Mouse (Mus musculus) erythroblast, embryonic 14.5 days (primary cell): Measurements from ENCODE around the gene Hoxd10. TPM values are rescaled to one million over a fixed set of nuclear protein-coding genes. Genes with fewer than 3 reads are reported as not detected.

ENCODE experiments used
- H3K27me3 ChIP-seq: 2 replicates; pipeline ENCODE4 v1.6.1; 2012; ENCODE audit warnings: inconsistent platforms; ENCODE audit not compliant: control insufficient read depth
- H3K36me3 ChIP-seq: 2 replicates; pipeline ENCODE4 v1.6.1; 2012; ENCODE audit warnings: mild to moderate bottlenecking, inconsistent platforms; ENCODE audit not compliant: control insufficient read depth
- H3K4me1 ChIP-seq: 2 replicates; pipeline ENCODE4 v1.6.1; 2012; ENCODE audit warnings: inconsistent platforms; ENCODE audit not compliant: control insufficient read depth
- H3K4me3 ChIP-seq: replicated peaks from 2 replicates; pipeline ENCODE3; 2012; ENCODE audit warnings: moderate library complexity, mild to moderate bottlenecking, inconsistent platforms
- H3K9me3 ChIP-seq: 2 replicates; pipeline ENCODE4 v1.6.1; 2012; ENCODE audit warnings: low read length, inconsistent platforms, mixed read lengths; ENCODE audit not compliant: control insufficient read depth
- GATA1 ChIP-seq: IDR thresholded peaks from 2 replicates; pipeline ENCODE4 v1.6.1; 2012; ENCODE audit warnings: low read length, inconsistent platforms, mixed read lengths
- TAL1 ChIP-seq: IDR thresholded peaks from 3 replicates; pipeline ENCODE4 v1.6.1; 2012; ENCODE audit warnings: low read length, inconsistent platforms, mixed read lengths
- polyA plus RNA-seq: library from polyadenylated mRNA; stranded (reverse); fragments of >175 nt; gene quantifications from 2 replicates; pipeline ENCODE4 v1.2.3, GENCODE M21; 2012

Gene Hoxd10
- polyA plus RNA-seq, 1 experiment = not detected

DNA sequence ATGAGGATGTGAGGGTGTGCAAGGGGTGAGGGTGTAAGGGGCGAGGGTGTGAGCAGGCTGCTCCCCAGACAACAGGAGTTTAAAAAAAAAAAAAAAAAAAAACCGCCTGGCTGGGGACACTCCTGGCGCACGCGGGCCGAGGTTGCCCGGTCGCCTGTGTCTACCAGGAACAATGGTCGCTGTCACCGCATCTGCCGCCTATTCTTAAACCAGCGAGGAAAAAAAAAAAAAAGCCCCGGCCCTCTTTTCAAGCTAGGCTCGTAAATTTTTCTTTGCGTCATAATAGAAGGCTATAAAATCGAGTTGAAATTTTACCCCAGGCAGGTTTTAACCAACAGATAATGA lies 41.6 kb downstream of the Hoxd10 start:
- Histone ChIP-seq H3K27me3 (peaks cover 99% of the 10 kb centered on the region), H3K4me3 (no peak overlapping the region), H3K36me3 (no peaks in the 10 kb centered on the region), H3K9me3 (no peaks in the 10 kb centered on the region), H3K4me1 (no peaks in the 10 kb centered on the region)
- no peak for TF ChIP-seq TAL1
- TF ChIP-seq GATA1 = no peak

- Histone ChIP-seq H3K36me3 (no peaks in the 10 kb centered on the region), H3K9me3 (no peaks in the 10 kb centered on the region), H3K4me1 (no peaks in the 10 kb centered on the region), H3K27me3 (peaks cover 99% of the 10 kb centered on the region), H3K4me3 (no peak overlapping the region)
- TF ChIP-seq GATA1 (no peak), TAL1 (no peak)
Observed at GRCm38 (mm10) chr2:74733765-74734164, 42.0 kb downstream of the Hoxd10 start.

DNA sequence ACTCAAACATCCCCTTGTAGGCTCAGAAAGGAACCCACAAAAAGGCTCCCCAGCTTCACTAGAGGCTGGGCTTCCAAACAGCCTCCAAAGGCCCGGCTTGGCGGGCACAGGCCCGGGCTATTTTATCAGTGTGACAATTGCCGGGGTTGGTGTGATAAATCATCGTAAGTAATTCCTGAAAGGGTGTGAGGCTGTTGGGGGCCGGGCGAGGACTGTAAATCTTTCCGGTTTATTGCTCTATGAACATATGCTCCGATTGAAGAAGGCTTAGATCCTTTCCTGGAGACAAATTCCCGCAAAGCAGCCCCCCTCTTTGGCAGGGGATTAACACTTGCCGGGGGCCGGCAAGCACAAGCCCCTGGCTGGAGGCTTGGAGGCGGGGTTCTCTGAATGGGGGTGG lies 42.7 kb downstream of the Hoxd10 start:
- H3K27me3 ChIP-seq = peaks cover 99% of the 10 kb centered on the region
- no peaks in the 10 kb centered on the region for H3K4me1 ChIP-seq
- no peak overlapping the region for H3K4me3 ChIP-seq
- H3K9me3 ChIP-seq = no peaks in the 10 kb centered on the region
- no peaks in the 10 kb centered on the region for H3K36me3 ChIP-seq
- TF ChIP-seq GATA1 (no peak), TAL1 (no peak)

GRCm38 (mm10) chr2:74734996-74735811 lies 43.5 kb downstream of the Hoxd10 start:
- no peaks in the 10 kb centered on the region for H3K9me3 ChIP-seq
- TF ChIP-seq GATA1 = no peak
- TF ChIP-seq TAL1 = no peak
- no peaks in the 10 kb centered on the region for H3K4me1 ChIP-seq
- H3K36me3 ChIP-seq = no peaks in the 10 kb centered on the region
- H3K27me3 ChIP-seq = peaks cover 100% of the 10 kb centered on the region
- no peak overlapping the region for H3K4me3 ChIP-seq

- Histone ChIP-seq H3K9me3 (no peaks in the 10 kb centered on the region), H3K4me3 (no peak overlapping the region), H3K36me3 (no peaks in the 10 kb centered on the region), H3K4me1 (no peaks in the 10 kb centered on the region), H3K27me3 (peaks cover 100% of the 10 kb centered on the region)
- TF ChIP-seq TAL1 = no peak
Observed at GRCm38 (mm10) chr2:74735851-74736687, 44.3 kb downstream of the Hoxd10 start.

DNA sequence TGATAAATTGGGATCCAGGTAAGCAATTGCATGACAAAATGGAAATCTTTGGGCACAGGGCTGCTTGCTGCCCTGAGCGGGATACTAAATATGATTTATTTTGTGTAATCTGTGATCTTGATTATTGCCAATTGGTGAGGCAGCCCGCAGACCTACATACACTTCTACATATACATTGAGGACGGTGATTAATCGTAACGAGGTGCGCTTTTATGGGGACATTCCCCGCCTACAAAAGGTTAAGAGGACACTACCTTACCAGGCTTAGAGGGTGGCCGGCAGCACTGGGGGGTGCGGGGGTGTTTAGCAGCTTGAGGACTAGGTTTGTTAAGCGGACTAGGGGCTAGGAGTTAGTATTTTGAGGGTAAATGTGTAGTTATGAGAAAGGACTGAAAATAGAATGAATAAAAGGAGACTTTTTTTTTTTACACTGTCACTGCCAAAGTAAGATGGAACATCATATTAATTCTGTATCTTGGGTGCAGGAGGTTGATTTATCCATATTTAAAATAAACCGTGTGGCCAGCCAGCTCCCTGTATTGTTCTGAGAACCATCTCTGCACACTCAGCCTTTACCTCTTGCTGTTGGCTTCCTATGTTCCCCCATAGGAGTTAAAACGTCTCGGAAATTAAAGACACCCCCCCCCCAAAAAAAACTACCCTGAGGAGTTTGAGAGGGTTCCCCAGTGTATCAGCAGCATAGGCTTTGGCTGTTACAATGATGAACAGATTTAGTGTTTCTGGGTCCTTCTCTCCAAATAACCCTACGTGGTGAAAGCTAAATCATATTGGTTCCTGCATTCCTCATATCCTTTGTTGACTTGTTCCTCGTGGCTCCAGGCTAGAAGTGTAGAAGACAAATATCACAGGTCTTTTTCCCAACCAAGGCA lies 45.2 kb downstream of the Hoxd10 start:
- Histone ChIP-seq H3K9me3 (no peaks in the 10 kb centered on the region), H3K36me3 (no peaks in the 10 kb centered on the region), H3K27me3 (peaks cover 100% of the 10 kb centered on the region), H3K4me3 (no peak overlapping the region), H3K4me1 (no peaks in the 10 kb centered on the region)
- TF ChIP-seq TAL1 (no peak), GATA1 (no peak)

- peaks cover 100% of the 10 kb centered on the region for H3K27me3 ChIP-seq
- no peaks in the 10 kb centered on the region for H3K9me3 ChIP-seq
- no peak for TF ChIP-seq GATA1
- no peak for TF ChIP-seq TAL1
- no peaks in the 10 kb centered on the region for H3K36me3 ChIP-seq
- H3K4me1 ChIP-seq = no peaks in the 10 kb centered on the region
- no peak overlapping the region for H3K4me3 ChIP-seq
Observed at GRCm38 (mm10) chr2:74737578-74738070, 45.9 kb downstream of the Hoxd10 start.

DNA sequence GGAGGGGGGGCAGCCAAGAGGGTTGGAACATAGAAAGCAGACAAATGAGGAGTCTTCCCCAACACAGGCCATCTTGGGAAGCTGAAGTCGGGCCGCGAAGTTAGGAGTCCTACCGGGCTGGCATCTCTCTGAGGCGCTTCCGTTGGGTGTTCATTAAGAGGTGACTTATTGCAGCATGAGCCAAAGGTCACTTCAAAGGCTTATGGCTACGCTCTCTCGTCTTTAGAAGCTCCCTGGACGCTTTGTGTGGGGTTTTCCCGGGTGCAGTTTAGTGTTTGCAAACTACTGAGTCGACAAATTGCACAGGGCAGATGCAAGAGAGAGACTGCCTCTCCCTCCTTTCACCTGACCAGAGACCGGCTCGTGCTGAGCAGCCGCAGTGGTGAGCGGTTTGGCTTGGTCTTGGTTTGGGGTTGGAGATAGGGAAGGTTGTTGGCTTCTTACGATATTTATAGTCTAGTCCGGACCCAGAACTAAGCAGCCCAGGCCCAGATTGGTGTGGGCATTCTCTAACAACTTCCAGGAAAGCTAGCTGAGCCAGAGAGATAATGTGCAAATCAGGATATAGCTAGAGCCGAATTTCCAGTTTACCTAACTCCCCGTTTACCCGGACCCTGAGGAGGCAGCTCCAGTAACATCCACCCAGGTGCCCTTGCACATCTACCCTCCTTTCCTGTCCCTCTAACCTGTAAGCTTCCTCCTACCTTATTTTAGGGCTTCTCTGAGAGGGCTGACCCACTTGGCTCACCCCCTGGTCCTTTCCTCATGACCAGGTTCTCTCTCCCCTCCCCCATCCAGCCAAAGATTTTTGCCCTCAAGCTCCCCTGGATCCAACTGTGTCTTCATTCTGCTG lies 47.1 kb downstream of the Hoxd10 start:
- H3K9me3 ChIP-seq = no peaks in the 10 kb centered on the region
- no peak overlapping the region for H3K4me3 ChIP-seq
- TF ChIP-seq TAL1 (no peak), GATA1 (no peak)
- no peaks in the 10 kb centered on the region for H3K4me1 ChIP-seq
- peaks cover 98% of the 10 kb centered on the region for H3K27me3 ChIP-seq
- H3K36me3 ChIP-seq = no peaks in the 10 kb centered on the region
